Mouse (Mus musculus) CH12.LX (cell line): ENCODE measurements around the gene Prkacb. TPM values are rescaled to one million over a fixed set of nuclear protein-coding genes. Genes with fewer than 3 reads are reported as not detected.

Experiments used
- DNase-seq: peaks from one replicate; pipeline ENCODE4 v3.0.0-alpha.2; 2013; ENCODE audit errors: extremely low read depth
- H3K27ac ChIP-seq: 2 replicates; pipeline ENCODE4 v1.5.1; 2012; ENCODE audit warnings: low read depth, mild to moderate bottlenecking, control low read depth, moderate library complexity; ENCODE audit not compliant: insufficient read depth
- H3K27me3 ChIP-seq: replicated peaks from 2 replicates; pipeline ENCODE3; 2012; ENCODE audit warnings: inconsistent platforms
- H3K36me3 ChIP-seq, 2 experiments: replicated peaks in 1 of 2; 2 replicates each; pipeline versions ENCODE3 to v1.6.1; 2012; ENCODE audit warnings: inconsistent platforms in 1 of 2, low read length in 1 of 2, mild to moderate bottlenecking in 1 of 2, mixed read lengths in 1 of 2, moderate library complexity in 1 of 2; ENCODE audit not compliant: control insufficient read depth in 1 of 2, insufficient read depth in 1 of 2
- H3K4me1 ChIP-seq, 2 experiments: 2 replicates each; pipeline ENCODE4 v1.6.1; 2012; ENCODE audit warnings: inconsistent platforms in 1 of 2, moderate library complexity in 1 of 2; ENCODE audit not compliant: insufficient read depth in 2 of 2, control insufficient read depth in 1 of 2
- H3K4me2 ChIP-seq: 2 replicates; pipeline ENCODE4 v1.6.1; 2012; ENCODE audit warnings: low read depth, mild to moderate bottlenecking, control low read depth; ENCODE audit not compliant: poor library complexity, insufficient read depth, severe bottlenecking
- H3K4me3 ChIP-seq, 3 experiments: fragments of 150-350 bp in 1 of 3; sonication (generic) in 1 of 3; replicated peaks in 1 of 3; 2 replicates each; pipeline versions ENCODE3 to v1.5.1; 2011 to 2012; ENCODE audit warnings: low read depth in 2 of 3, low read length in 2 of 3, mild to moderate bottlenecking in 2 of 3, moderate library complexity in 2 of 3, control low read depth in 1 of 3, improper control_type of control experiment in 1 of 3, inconsistent platforms in 1 of 3, mixed read lengths in 1 of 3; ENCODE audit not compliant: poor library complexity in 1 of 3
- H3K79me2 ChIP-seq: replicated peaks from 2 replicates; pipeline ENCODE4 v1.6.1; 2012; ENCODE audit warnings: mild to moderate bottlenecking, moderate library complexity; ENCODE audit not compliant: control insufficient read depth, poor library complexity, insufficient read depth, severe bottlenecking; ENCODE audit errors: extremely low read depth
- H3K9ac ChIP-seq: 2 replicates; pipeline ENCODE4 v1.6.1; 2012; ENCODE audit warnings: low read depth, mild to moderate bottlenecking, control low read depth, moderate library complexity; ENCODE audit not compliant: insufficient read depth
- H3K9me3 ChIP-seq: replicated peaks from 2 replicates; pipeline ENCODE3; 2012; ENCODE audit warnings: low read length, inconsistent platforms, mixed read lengths
- BHLHE40 ChIP-seq: IDR thresholded peaks from 2 replicates; pipeline ENCODE4 v1.6.1; 2011; ENCODE audit warnings: mild to moderate bottlenecking, low read depth, low read length, improper control_type of control experiment
- ELF1 ChIP-seq: IDR thresholded peaks from 2 replicates; pipeline ENCODE4 v1.6.1; 2014; ENCODE audit warnings: low read depth, mild to moderate bottlenecking, inconsistent platforms, low read length, improper control_type of control experiment
- EP300 ChIP-seq: IDR thresholded peaks from 2 replicates; pipeline ENCODE4 v1.6.1; 2011; ENCODE audit warnings: low read length, improper control_type of control experiment
- GABPA ChIP-seq: IDR thresholded peaks from 2 replicates; pipeline ENCODE4 v1.6.1; 2012; ENCODE audit warnings: low read depth, low read length, improper control_type of control experiment, inconsistent platforms; ENCODE audit not compliant: insufficient replicate concordance
- HCFC1 ChIP-seq: IDR thresholded peaks from 2 replicates; pipeline ENCODE4 v1.6.1; 2012; ENCODE audit warnings: low read depth, mild to moderate bottlenecking, inconsistent platforms, low read length, improper control_type of control experiment
- KAT2A ChIP-seq: IDR thresholded peaks from 2 replicates; pipeline ENCODE4 v1.6.1; 2012; ENCODE audit warnings: low read length, improper control_type of control experiment, inconsistent platforms; ENCODE audit not compliant: insufficient replicate concordance
- MEF2A ChIP-seq: IDR thresholded peaks from 2 replicates; pipeline ENCODE4 v1.6.1; 2014; ENCODE audit warnings: low read depth, mild to moderate bottlenecking, inconsistent platforms, low read length, improper control_type of control experiment, borderline replicate concordance
- MXI1 ChIP-seq: IDR thresholded peaks from 2 replicates; pipeline ENCODE4 v1.6.1; 2011; ENCODE audit warnings: mild to moderate bottlenecking, low read depth, low read length, improper control_type of control experiment
- NRF1 ChIP-seq: IDR thresholded peaks from 2 replicates; pipeline ENCODE4 v1.6.1; 2014; ENCODE audit warnings: low read depth, mild to moderate bottlenecking, inconsistent platforms, low read length, improper control_type of control experiment, moderate library complexity
- PAX5 ChIP-seq: IDR thresholded peaks from 2 replicates; pipeline ENCODE4 v1.6.1; 2012; ENCODE audit warnings: low read length, inconsistent platforms, mixed read lengths
- POLR2A ChIP-seq: IDR thresholded peaks from 2 replicates; pipeline ENCODE4 v1.6.1; 2011; ENCODE audit warnings: low read depth, mild to moderate bottlenecking, improper control_type of control experiment, low read length
- RAD21 ChIP-seq: IDR thresholded peaks from 2 replicates; pipeline ENCODE4 v1.6.1; 2011; ENCODE audit warnings: low read depth, mild to moderate bottlenecking, low read length, improper control_type of control experiment, moderate library complexity
- RCOR1 ChIP-seq: conservative IDR thresholded peaks from 2 replicates; pipeline ENCODE4 v1.6.1; 2012; ENCODE audit warnings: low read depth, mild to moderate bottlenecking, inconsistent platforms, low read length, improper control_type of control experiment
- SIN3A ChIP-seq: IDR thresholded peaks from 2 replicates; pipeline ENCODE4 v1.6.1; 2012; ENCODE audit warnings: low read length, improper control_type of control experiment, inconsistent platforms
- USF1 ChIP-seq: IDR thresholded peaks from 2 replicates; pipeline ENCODE4 v1.6.1; 2014; ENCODE audit warnings: low read depth, mild to moderate bottlenecking, inconsistent platforms, low read length, improper control_type of control experiment
- ZC3H11A ChIP-seq: IDR thresholded peaks from 2 replicates; pipeline ENCODE4 v1.6.1; 2012; ENCODE audit warnings: low read depth, mild to moderate bottlenecking, inconsistent platforms, low read length, improper control_type of control experiment
- ZKSCAN1 ChIP-seq: IDR thresholded peaks from 2 replicates; pipeline ENCODE4 v1.6.1; 2012; ENCODE audit warnings: low read depth, inconsistent platforms, low read length, improper control_type of control experiment, borderline replicate concordance
- ZNF384 ChIP-seq: IDR thresholded peaks from 2 replicates; pipeline ENCODE4 v1.6.1; 2012; ENCODE audit warnings: low read depth, low read length, improper control_type of control experiment, inconsistent platforms
- dilution Hi-C: fragments of 300-500 bp; cut with MboI; formaldehyde crosslinking; loops from 2 replicates; pipeline ENCODE4 v1.14.3; 2020; ENCODE audit warnings: low sequenced_read_pairs; ENCODE audit not compliant: extremely low pct_unique_long_range_greater_than_20kb, extremely low pct_ligation_motif_present
- in situ Hi-C: fragments of 300-500 bp; cut with MboI; formaldehyde crosslinking; loops from 3 replicates; pipeline ENCODE4 v1.14.3; 2019; ENCODE audit warnings: low sequenced_read_pairs, low pct_ligation_motif_present, low pct_unique_long_range_greater_than_20kb, mixed read lengths
- polyA plus RNA-seq: library from polyadenylated mRNA; unstranded; fragments of >175 nt; gene quantifications from 2 replicates; pipeline ENCODE4 v1.2.1, GENCODE M21; 2012; ENCODE audit warnings: low read depth; ENCODE audit not compliant: insufficient read length
- total RNA-seq, 2 experiments: library from RNA; depleted of rRNA; stranded (reverse); fragments of 300-350 nt in 1 of 2; fragments of >200 nt in 1 of 2; gene quantifications; 2 replicates each; pipeline ENCODE4 v1.2.3; 2012 to 2014

Gene Prkacb
- total and polyA plus RNA-seq, 3 experiments: 33.1 to 65.1 (median 62.1) TPM

- dilution Hi-C loops (no loop called here), in situ Hi-C loops (no loop called here)
- no peak overlapping the region for H3K4me2 ChIP-seq
- H3K79me2 ChIP-seq: no peaks in the 10 kb centered on the region
- no peaks in the 10 kb centered on the region for H3K36me3 ChIP-seq
- no peaks in the 10 kb centered on the region for H3K9me3 ChIP-seq
- H3K9ac ChIP-seq: no peak overlapping the region
- H3K4me3 ChIP-seq: no peak overlapping the region
- no peak overlapping the region for H3K27ac ChIP-seq
- no peaks in the 10 kb centered on the region for H3K27me3 ChIP-seq
- no peak for TF ChIP-seq USF1
- TF ChIP-seq MXI1: no peak
- no peak for TF ChIP-seq KAT2A
- TF ChIP-seq HCFC1: no peak
- TF ChIP-seq PAX5: no peak
- no peak for TF ChIP-seq ELF1
- TF ChIP-seq ZC3H11A: no peak
- no peak for TF ChIP-seq SIN3A
- no peak for TF ChIP-seq MEF2A
- TF ChIP-seq RAD21: no peak
- TF ChIP-seq EP300: no peak
- no peak for TF ChIP-seq RCOR1
- TF ChIP-seq NRF1: no peak
- no peak for TF ChIP-seq BHLHE40
- DNase-seq: no peak
- H3K4me1 ChIP-seq: peaks cover 2 to 4% of the 10 kb centered on the region in 2 experiments; a peak in 2 of 4 replicates
These were observed 100.5 kb downstream of the Prkacb start for GRCm38 (mm10) chr3:146712305-146712704.

- TF ChIP-seq GABPA (no peak), BHLHE40 (no peak), ZNF384 (no peak), EP300 (no peak), ZKSCAN1 (no peak), POLR2A (no peak), ELF1 (no peak), KAT2A (no peak)
- no peak for DNase-seq
- Histone ChIP-seq H3K27me3 (no peaks in the 10 kb centered on the region), H3K4me2 (no peak overlapping the region), H3K9ac (no peak overlapping the region), H3K27ac (no peak overlapping the region), H3K9me3 (no peaks in the 10 kb centered on the region), H3K79me2 (no peaks in the 10 kb centered on the region), H3K4me1 (peaks cover 2 to 4% of the 10 kb centered on the region in 2 experiments; a peak in 2 of 4 replicates), H3K4me3 (no peak overlapping the region), H3K36me3 (no peaks in the 10 kb centered on the region)
- in situ Hi-C loops: no loop called here
- dilution Hi-C loops: no loop called here
These were observed 101.2 kb downstream of the Prkacb start for GRCm38 (mm10) chr3:146711559-146711958.
